Mouse (Mus musculus) adrenal gland, postnatal 14 days (tissue): ENCODE measurements at regions not wholly inside any gene's neighbourhood (a gene's known extent, or its start where the extent isn't known, plus 50 kb on each side); places are given as distances from the start of the nearest gene placed in this dataset.
"Not testable (repeated sequence)": the region's sequence is repeated elsewhere in the genome, so short reads cannot be mapped to it uniquely, and the experiment has no call there.

Experiments used
- DNase-seq: peaks from one replicate; pipeline ENCODE4 v3.0.0; 2021; ENCODE audit warnings: mixed read lengths

- no peak for DNase-seq
These were observed 209.5 kb downstream of the Tbl1xr1 start for GRCm38 (mm10) chr3:22285904-22286303.

GRCm38 (mm10) chr3:22293466-22293865 lies 217.0 kb downstream of the Tbl1xr1 start:
- no peak for DNase-seq

DNA sequence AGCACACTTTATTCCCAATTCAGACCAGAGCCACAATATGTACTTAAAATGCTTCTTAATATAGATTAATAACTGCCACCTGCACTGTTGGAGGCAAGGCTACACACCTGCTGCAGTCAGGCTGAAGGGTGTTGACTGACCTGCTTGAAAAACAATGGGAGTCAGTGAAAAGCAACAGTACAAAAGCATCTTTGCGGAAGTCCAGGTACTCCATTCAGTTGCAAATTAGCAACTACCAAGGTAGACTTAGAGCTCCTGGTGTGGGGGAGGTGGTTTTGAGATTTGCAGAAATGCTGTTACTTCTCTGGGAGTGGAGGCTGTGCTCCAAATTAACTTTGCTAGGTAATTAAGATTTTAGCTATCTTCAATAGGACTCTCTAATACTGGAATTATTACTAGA lies 217.6 kb downstream of the Tbl1xr1 start:
- DNase-seq = not testable (repeated sequence)

DNA sequence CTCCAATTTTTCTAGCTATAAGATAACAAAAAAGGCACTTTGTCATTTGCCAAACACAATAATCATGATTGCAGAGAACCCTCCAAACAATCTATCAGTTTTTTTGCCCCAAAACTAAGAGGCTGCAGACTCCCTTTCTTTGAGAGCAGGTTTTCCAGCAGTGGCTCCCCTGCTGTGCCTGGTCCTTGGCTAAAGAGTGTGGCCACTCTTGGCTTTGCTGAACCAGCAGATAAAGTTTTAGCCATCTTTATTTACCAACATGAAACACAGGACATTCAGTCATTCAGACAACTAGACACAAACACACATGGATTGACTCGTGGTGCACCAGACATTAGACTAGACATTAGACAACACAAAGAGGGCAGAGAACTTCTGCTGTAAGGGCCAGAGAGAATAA lies 220.5 kb downstream of the Tbl1xr1 start:
- DNase-seq = not testable (repeated sequence)

DNA sequence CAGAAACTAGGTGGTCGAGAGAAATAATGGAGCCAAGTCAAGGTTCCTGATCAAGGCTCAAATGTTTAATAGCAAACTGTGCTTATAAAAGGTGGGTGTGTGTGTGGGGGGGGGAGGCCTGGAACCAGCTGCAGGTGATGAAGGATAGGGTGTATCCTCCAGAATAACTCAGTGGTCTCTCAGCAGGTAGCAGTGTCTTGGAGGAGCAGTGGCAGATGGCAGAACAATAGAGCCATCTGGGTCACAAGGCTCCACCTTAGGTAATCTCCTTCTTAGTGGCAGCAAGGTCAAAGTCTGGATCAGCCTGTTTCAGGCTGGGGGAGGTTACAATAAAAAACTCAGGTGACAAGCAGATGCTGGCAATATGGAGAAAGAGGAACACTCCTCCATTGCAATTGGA lies 221.4 kb downstream of the Tbl1xr1 start:
- DNase-seq = not testable (repeated sequence)

DNA sequence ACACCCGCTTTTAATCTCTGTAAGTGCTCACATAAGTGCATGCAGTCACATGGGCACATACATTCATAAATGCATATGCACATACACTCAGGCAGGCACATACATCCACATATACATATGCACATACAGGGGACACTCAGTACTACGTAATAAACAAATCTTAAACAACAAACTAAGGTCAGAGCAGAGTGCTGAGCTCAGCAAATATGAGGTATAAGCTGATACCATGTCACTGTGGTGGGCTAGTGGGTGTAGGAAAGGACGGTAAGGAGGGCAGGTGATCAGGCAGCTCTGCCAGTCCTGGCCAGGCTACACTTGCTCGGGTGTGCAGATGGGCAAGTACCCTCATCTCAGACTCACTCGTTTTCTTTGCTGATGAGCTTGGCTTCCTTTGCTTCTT lies 224.1 kb downstream of the Tbl1xr1 start:
- no peak for DNase-seq

GRCm38 (mm10) chr3:22301991-22302517 lies 225.6 kb downstream of the Tbl1xr1 start:
- no peak for DNase-seq

DNA sequence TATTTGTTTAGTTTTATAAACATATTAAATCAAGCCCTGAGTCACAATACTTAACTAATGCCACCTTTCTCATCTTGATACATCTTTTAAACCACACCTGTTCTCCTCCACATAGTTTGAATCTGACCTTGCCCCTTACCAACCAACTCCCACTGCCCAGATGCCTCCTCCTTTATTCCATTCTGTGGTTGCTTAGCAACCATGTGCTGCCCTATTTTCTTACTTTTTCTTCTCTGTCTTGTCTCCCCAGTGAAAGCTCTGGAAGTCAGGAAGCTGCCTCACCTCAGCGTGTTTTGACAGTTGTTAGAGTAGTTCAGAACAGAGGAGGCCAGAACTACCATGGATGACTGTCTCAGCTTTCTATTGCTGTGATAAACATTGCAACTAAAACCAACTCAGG lies 227.7 kb downstream of the Tbl1xr1 start:
- no peak for DNase-seq

DNA sequence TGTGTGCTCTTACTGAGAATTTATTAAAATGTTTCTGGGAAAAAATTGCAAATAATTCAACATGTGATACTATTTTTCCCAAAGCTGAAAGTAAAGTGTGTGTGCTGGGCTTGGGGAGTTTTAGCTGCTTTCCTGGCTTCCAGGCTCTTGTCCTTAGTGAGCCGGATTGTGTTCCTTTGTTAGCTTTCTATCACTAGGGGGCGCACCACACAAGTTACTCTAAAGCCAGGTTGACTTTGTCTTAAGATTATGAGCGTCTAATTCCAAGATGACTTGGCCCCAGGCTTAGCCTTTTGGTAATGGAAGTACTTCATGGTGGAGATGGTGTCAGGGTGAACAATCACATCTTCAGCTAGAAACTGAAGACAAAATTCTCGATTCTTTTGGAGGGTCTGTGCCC lies 230.2 kb downstream of the Tbl1xr1 start:
- peak; percentile 11 for DNase-seq

DNA sequence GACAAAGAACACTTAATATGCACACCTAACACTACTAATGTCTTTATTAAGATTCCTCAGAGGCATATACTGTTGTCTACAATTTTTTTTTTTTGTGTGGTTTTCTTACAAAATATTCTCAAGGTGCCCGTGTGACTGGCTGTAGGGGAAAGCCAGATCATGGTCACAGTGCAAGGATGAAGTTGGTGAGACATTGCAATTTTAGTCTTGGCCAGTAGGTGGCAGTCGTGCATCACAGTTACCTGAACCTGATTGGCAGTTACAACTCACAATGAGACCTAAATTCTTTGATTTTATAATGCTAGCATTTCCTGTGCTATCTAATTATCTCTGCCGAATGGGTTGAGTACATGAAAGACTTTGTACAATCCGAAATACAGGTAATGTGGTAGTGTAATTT lies 232.5 kb downstream of the Tbl1xr1 start:
- DNase-seq = peak; percentile 74

DNA sequence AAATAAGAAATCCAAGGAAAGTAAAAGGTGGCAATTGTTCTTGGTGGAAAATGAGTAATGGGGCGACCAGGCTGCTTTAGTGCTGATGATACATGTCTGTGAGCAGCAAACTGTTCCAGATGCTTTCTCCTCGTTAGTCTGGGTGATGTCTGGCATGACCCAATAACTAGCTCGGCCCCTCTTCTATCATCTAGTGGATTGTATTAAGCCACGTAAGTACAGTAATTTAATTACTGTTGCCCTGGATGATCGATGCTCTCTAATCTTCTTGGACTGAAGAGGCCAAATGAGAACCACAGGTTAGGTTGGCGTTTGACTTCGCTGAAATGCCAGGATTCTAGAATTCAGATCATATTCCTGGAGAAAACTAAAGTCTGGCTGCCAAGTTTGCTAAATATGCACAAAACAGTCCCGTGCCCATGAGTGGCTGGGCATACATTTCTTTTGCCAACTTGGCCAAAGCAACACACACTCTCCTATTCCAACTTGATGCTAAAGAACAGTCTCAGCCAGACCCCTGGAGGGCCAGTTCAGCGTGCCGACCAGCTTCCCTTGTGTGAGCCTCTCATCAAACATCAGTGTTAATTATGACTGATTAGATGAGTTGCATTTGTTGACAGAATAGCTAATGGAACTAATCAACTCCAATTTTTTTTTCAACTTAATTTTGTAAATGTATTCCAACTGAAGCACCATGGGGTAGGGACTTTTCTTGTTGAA lies 240.2 kb downstream of the Tbl1xr1 start:
- DNase-seq = no peak

GRCm38 (mm10) chr3:22320425-22320824 lies 244.0 kb downstream of the Tbl1xr1 start:
- not testable (repeated sequence) for DNase-seq

DNA sequence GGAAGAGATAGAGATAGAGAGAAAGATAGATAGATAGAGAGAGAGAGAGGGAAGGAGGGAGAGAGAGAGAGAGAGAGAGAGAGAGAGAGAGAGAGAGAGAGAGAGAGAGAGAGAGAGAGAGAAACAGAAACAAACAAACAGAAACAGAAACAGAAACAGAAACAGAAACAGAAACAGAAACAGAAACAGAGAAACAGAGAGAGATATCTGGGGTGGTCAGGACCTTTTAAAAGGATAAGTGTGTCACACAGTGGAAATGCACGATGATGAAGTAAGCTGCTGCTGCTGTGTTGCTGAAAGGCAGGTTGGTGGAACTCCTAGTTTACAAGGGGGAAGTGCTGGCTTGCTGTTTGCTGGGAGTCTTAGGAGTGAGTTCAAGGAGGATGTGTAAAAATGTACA lies 254.8 kb downstream of the Tbl1xr1 start:
- no peak for DNase-seq
